Mouse (Mus musculus): ENCODE results near the gene Mcoln2. TPM values are rescaled to one million over a fixed set of nuclear protein-coding genes. Genes with fewer than 3 reads are reported as not detected.

The Mcoln2 gene
- total and polyA plus RNA-seq, 3 experiments = 31.0 to 34.9 (median 32.0) TPM

DNA sequence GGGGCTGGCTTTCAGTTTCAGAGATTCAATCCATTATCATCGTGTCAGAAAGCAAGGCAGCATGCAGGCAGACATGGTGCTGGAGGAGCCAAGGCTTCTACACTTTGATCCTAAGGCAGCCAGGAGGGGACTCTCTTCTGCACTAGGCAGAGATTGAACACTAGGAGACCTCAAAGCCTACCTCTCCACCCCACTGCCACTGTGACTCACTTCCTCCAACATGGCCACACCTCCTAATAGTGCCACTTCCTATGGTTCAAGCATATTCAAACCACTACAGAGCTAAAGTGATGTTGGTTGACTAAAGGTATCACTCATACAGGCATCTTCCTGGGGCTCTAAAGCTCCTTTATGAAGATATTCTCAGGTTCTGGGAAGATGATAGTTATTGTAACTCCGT, 9.7 kb downstream of the Mcoln2 start:
- Histone ChIP-seq H3K4me1 (ENCODE audit: control insufficient read depth in 1 of 2, insufficient read depth in 2 of 2) (peaks cover 17 to 53% of the 10 kb centered on the region in 2 experiments), H3K27ac (ENCODE audit: insufficient read depth, low read depth) (no peak overlapping the region), H3K9me3 (replicated peaks; ENCODE audit: low read length) (peaks cover 8% of the 10 kb centered on the region), H3K4me2 (ENCODE audit: insufficient read depth, low read depth, poor library complexity, severe bottlenecking) (peak overlapping the region; percentile 84), H3K27me3 (replicated peaks) (no peaks in the 10 kb centered on the region), H3K9ac (ENCODE audit: insufficient read depth, low read depth) (peak overlapping the region; percentile 42; the same call in 1 of the 2 replicates), H3K4me3 (replicated peaks in 1 of 3; ENCODE audit: low read depth in 2 of 3, low read length in 2 of 3, poor library complexity in 1 of 3) (no peak overlapping the region), H3K79me2 (replicated peaks; ENCODE audit: control insufficient read depth, extremely low read depth, insufficient read depth, poor library complexity, severe bottlenecking) (peaks cover 35% of the 10 kb centered on the region), H3K36me3 (replicated peaks in 1 of 2; ENCODE audit: control insufficient read depth in 1 of 2, insufficient read depth in 1 of 2, low read length in 1 of 2) (peaks cover 21 to 52% of the 10 kb centered on the region in 2 experiments)
- dilution Hi-C loops (cut with MboI; ENCODE audit: extremely low pct_ligation_motif_present, extremely low pct_unique_long_range_greater_than_20kb, low sequenced_read_pairs) = no loop called here
- DNase-seq (ENCODE audit: extremely low read depth) = peak; percentile 47
- TF ChIP-seq ZKSCAN1 (IDR thresholded peaks at IDR 0.05; ENCODE audit: borderline replicate concordance, low read depth, low read length) = no peak
- TF ChIP-seq RAD21 (IDR thresholded peaks at IDR 0.05; ENCODE audit: low read depth, low read length) = no peak
- TF ChIP-seq ETS1 (conservative IDR thresholded peaks at IDR 0.05; ENCODE audit: low read depth, low read length) = no peak
- TF ChIP-seq POLR2A (IDR thresholded peaks at IDR 0.05; ENCODE audit: low read depth, low read length) = peak; percentile 44; the same call in 1 of the 2 replicates
- no peak for TF ChIP-seq SIN3A (IDR thresholded peaks at IDR 0.05; ENCODE audit: low read length)
- peak in 1 of 2 experiments; percentile 38; a peak in 2 of 4 replicates for TF ChIP-seq CTCF (conservative IDR thresholded peaks at IDR 0.05 in 1 of 2, IDR thresholded peaks at IDR 0.05 in 1 of 2; ENCODE audit: low read depth in 2 of 2, low read length in 2 of 2)
- no peak for TF ChIP-seq KAT2A (IDR thresholded peaks at IDR 0.05; ENCODE audit: insufficient replicate concordance, low read length)
- TF ChIP-seq IRF4 (IDR thresholded peaks at IDR 0.05; ENCODE audit: low read depth, low read length) = no peak
- no peak for TF ChIP-seq ZC3H11A (IDR thresholded peaks at IDR 0.05; ENCODE audit: low read depth, low read length)
- TF ChIP-seq GABPA (IDR thresholded peaks at IDR 0.05; ENCODE audit: insufficient replicate concordance, low read depth, low read length) = no peak
- no peak; the same call in 1 of the 2 replicates for TF ChIP-seq JUND (conservative IDR thresholded peaks at IDR 0.05; ENCODE audit: low read depth, low read length)
- TF ChIP-seq MYC (IDR thresholded peaks at IDR 0.05; ENCODE audit: low read depth, low read length) = no peak
- TF ChIP-seq HCFC1 (IDR thresholded peaks at IDR 0.05; ENCODE audit: low read depth, low read length) = no peak; the same call in 1 of the 2 replicates
- no peak for TF ChIP-seq NRF1 (IDR thresholded peaks at IDR 0.05; ENCODE audit: low read depth, low read length)
- TF ChIP-seq TCF12 (IDR thresholded peaks at IDR 0.05; ENCODE audit: low read depth, low read length) = no peak
- TF ChIP-seq CHD2 (IDR thresholded peaks at IDR 0.05; ENCODE audit: low read length) = no peak
- TF ChIP-seq BHLHE40 (IDR thresholded peaks at IDR 0.05; ENCODE audit: low read depth, low read length) = 0 out of 2 replicates have a peak, but pooled peaks have one; percentile 4
- no peak for TF ChIP-seq ZMIZ1 (IDR thresholded peaks at IDR 0.05; ENCODE audit: low read depth, low read length)
- in situ Hi-C loops (cut with MboI; ENCODE audit: low pct_ligation_motif_present, low pct_unique_long_range_greater_than_20kb, low sequenced_read_pairs) = no loop called here

DNA sequence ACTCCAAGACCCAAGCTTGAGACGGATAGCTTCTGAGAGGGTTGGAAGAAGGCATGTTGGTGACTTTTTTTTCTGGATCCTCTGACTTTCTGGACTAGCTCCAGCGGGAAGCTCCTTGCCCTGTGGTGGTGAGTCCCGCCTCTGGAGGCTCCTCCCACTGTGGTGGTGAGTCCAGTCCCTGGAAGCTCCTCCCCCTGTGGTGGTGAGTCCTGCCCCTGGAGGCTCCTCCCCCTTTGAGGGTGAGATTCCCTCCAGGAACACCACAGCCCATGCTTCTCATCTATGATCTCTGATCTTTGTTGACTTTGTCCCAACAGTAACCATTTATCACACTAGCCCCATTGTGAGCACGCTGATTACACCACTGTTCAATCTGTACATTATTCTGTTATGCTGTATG, 12.6 kb downstream of the Mcoln2 start:
- H3K4me2 ChIP-seq (ENCODE audit: insufficient read depth, low read depth, poor library complexity, severe bottlenecking) = no peak overlapping the region
- peaks cover 11 to 36% of the 10 kb centered on the region in 2 experiments for H3K4me1 ChIP-seq (ENCODE audit: control insufficient read depth in 1 of 2, insufficient read depth in 2 of 2)
- H3K27me3 ChIP-seq (replicated peaks) = no peaks in the 10 kb centered on the region
- no peak for DNase-seq (ENCODE audit: extremely low read depth)
- H3K9me3 ChIP-seq (replicated peaks; ENCODE audit: low read length) = peaks cover 13% of the 10 kb centered on the region
- no peak overlapping the region for H3K4me3 ChIP-seq (replicated peaks in 1 of 3; ENCODE audit: low read depth in 2 of 3, low read length in 2 of 3, poor library complexity in 1 of 3)
- dilution Hi-C loops (cut with MboI; ENCODE audit: extremely low pct_ligation_motif_present, extremely low pct_unique_long_range_greater_than_20kb, low sequenced_read_pairs) = no loop called here
- TF ChIP-seq CHD2 (IDR thresholded peaks at IDR 0.05; ENCODE audit: low read length) (no peak), JUND (conservative IDR thresholded peaks at IDR 0.05; ENCODE audit: low read depth, low read length) (no peak), MXI1 (IDR thresholded peaks at IDR 0.05; ENCODE audit: low read depth, low read length) (no peak), POLR2A (IDR thresholded peaks at IDR 0.05; ENCODE audit: low read depth, low read length) (no peak), POLR2AphosphoS2 (IDR thresholded peaks at IDR 0.05; ENCODE audit: low read depth, low read length) (0 out of 2 replicates have a peak, but pooled peaks have one; percentile 4), E2F4 (IDR thresholded peaks at IDR 0.05; ENCODE audit: insufficient replicate concordance, low read depth, low read length) (no peak), BHLHE40 (IDR thresholded peaks at IDR 0.05; ENCODE audit: low read depth, low read length) (no peak), CTCF (conservative IDR thresholded peaks at IDR 0.05 in 1 of 2, IDR thresholded peaks at IDR 0.05 in 1 of 2; ENCODE audit: low read depth in 2 of 2, low read length in 2 of 2) (no peak)
- no peak overlapping the region for H3K9ac ChIP-seq (ENCODE audit: insufficient read depth, low read depth)
- in situ Hi-C loops (cut with MboI; ENCODE audit: low pct_ligation_motif_present, low pct_unique_long_range_greater_than_20kb, low sequenced_read_pairs) = no loop called here
- peaks cover 23% of the 10 kb centered on the region for H3K79me2 ChIP-seq (replicated peaks; ENCODE audit: control insufficient read depth, extremely low read depth, insufficient read depth, poor library complexity, severe bottlenecking)
- no peak overlapping the region for H3K27ac ChIP-seq (ENCODE audit: insufficient read depth, low read depth)
- H3K36me3 ChIP-seq (replicated peaks in 1 of 2; ENCODE audit: control insufficient read depth in 1 of 2, insufficient read depth in 1 of 2, low read length in 1 of 2) = peaks cover 43 to 79% of the 10 kb centered on the region in 2 experiments
